Mouse (Mus musculus): ENCODE data around the gene Sfxn3. TPM values are rescaled to one million over a fixed set of nuclear protein-coding genes. Genes with fewer than 3 reads are reported as not detected.

The Sfxn3 gene
- 6.3 and 6.8 TPM in 2 replicates for polyA plus RNA-seq (2014; fragmentation: Nextera tagmentation; extraction: Ambion mirVana)

DNA sequence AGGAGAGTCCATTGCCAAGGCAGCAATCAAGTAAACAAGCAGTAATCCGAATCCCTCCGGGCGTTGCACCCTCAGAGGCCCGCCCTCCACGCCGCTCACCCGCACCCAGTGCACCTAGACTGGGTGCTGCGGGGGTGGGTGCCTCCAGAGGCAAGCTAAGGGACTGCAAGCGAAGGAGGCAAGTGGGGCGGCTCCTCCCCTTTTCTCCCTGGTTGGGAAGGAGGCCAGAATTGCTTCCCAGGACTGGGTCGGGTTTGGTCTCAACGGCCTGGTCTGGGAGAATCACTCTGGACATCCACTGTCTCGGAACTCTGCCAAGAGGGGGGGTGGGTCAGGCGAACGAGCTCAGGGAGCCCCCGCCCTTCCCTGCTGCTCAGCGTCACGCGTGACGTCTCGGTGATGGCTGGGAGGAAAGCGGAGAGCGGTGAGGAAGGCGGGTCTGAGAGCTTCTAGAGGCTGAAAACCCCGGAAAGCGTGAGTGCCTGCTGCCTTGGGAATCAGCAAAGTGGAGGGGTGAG is at the start of gene Sfxn3:
Gene Sfxn3 (plus strand): TSS at position 87 of the 518 bp plus-strand sequence.
- H3K4me3 ChIP-seq (ENCODE audit: low read depth, low read length): peak within 1 kb of the TSS; percentile 56
- H3K27ac ChIP-seq (ENCODE audit: low read depth, low read length): peak within 1 kb of the TSS; percentile 75
- H3K9ac ChIP-seq (ENCODE audit: low read depth, low read length): peak within 1 kb of the TSS; percentile 64
- peaks cover 20% of the 10 kb centered on the region for H3K4me1 ChIP-seq (replicated peaks; ENCODE audit: control insufficient read depth, insufficient read depth, low read length)
- DNase-seq (ENCODE audit: low spot score) (peak; percentile 79), ATAC-seq (replicated peaks; ENCODE audit: low FRiP score) (peak; percentile 84)
- H3K27me3 ChIP-seq (replicated peaks; ENCODE audit: control insufficient read depth, insufficient read depth, low read length): peaks cover 43% of the 10 kb centered on the region
- 2% methylated on average over 26 of the region's 26 CpGs for WGBS
- no peaks in the 10 kb centered on the region for H3K9me3 ChIP-seq (ENCODE audit: control insufficient read depth, low read length)
- peak within 1 kb of the TSS; percentile 93 for H3K4me2 ChIP-seq
- no peaks in the 10 kb centered on the region for H3K36me3 ChIP-seq (ENCODE audit: control insufficient read depth, insufficient read depth, low read length)

DNA sequence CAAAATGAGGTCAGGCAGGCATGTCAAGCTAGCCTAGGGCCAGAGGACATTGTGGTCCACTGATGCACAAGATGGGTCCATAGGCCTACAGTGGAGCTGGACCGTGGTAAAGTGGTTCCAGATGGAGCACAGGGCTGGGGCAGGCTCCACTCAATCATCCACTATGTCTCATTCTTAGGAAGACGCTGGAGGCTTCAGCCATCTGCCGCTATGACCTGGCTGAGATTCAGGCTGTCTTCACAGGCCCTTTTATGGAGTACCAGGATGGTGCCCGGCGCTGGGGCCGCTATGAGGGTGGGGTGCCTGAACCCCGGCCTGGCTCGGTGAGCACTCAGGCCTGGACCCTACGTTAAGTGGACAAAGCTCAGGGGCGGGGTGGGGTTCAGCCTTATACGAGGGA is 49.5 kb upstream of the Sfxn3 start:
- H3K9ac ChIP-seq (ENCODE audit: low read depth, low read length): no peak overlapping the region
- H3K27ac ChIP-seq (ENCODE audit: low read depth, low read length): no peak overlapping the region

DNA sequence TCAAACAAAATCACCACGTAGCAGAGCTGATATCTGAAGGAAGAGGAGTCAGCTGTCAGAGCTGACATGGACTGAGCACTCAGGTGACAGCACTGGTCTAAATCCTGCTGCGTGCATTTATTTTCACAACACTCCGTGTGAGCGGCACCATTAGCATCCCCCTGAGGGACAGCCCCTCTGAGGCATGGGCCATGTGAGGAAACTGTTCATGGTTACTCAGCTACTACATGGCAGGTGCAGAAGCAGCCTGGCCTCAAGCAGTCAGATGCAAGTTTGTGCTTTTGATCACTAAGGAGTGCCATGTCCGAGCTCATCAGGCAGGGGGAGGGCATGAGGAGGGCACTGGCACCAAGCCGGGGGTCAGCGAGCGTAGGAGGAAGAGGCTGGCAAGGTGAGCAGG is 47.7 kb upstream of the Sfxn3 start:
- WGBS: 84% methylated on average over 8 of the region's 8 CpGs
- H3K9me3 ChIP-seq (ENCODE audit: control insufficient read depth, low read length): no peaks in the 10 kb centered on the region
- no peak overlapping the region for H3K27ac ChIP-seq (ENCODE audit: low read depth, low read length)
- ATAC-seq (replicated peaks; ENCODE audit: low FRiP score): no peak
- H3K4me2 ChIP-seq: no peak overlapping the region
- peaks cover 14% of the 10 kb centered on the region; the same call in 1 of the 2 replicates for H3K36me3 ChIP-seq (ENCODE audit: control insufficient read depth, insufficient read depth, low read length)
- no peak for DNase-seq (ENCODE audit: low spot score)
- no peak overlapping the region for H3K4me3 ChIP-seq (ENCODE audit: low read depth, low read length)
- H3K9ac ChIP-seq (ENCODE audit: low read depth, low read length): no peak overlapping the region
- peaks cover 3% of the 10 kb centered on the region; the same call in 1 of the 2 replicates for H3K4me1 ChIP-seq (replicated peaks; ENCODE audit: control insufficient read depth, insufficient read depth, low read length)
- H3K27me3 ChIP-seq (replicated peaks; ENCODE audit: control insufficient read depth, insufficient read depth, low read length): no peaks in the 10 kb centered on the region

More for the DNA sequence above, 49.5 kb upstream of the Sfxn3 start:
- WGBS: 83% methylated on average over 11 of the region's 11 CpGs
- Histone ChIP-seq H3K36me3 (ENCODE audit: control insufficient read depth, insufficient read depth, low read length) (peaks cover 8% of the 10 kb centered on the region; the same call in 1 of the 2 replicates), H3K4me1 (replicated peaks; ENCODE audit: control insufficient read depth, insufficient read depth, low read length) (peaks cover 3% of the 10 kb centered on the region; the same call in 1 of the 2 replicates), H3K4me2 (no peak overlapping the region), H3K9me3 (ENCODE audit: control insufficient read depth, low read length) (no peaks in the 10 kb centered on the region), H3K27me3 (replicated peaks; ENCODE audit: control insufficient read depth, insufficient read depth, low read length) (no peaks in the 10 kb centered on the region), H3K4me3 (ENCODE audit: low read depth, low read length) (no peak overlapping the region)
- ATAC-seq (replicated peaks; ENCODE audit: low FRiP score): no peak
- DNase-seq (ENCODE audit: low spot score): no peak

DNA sequence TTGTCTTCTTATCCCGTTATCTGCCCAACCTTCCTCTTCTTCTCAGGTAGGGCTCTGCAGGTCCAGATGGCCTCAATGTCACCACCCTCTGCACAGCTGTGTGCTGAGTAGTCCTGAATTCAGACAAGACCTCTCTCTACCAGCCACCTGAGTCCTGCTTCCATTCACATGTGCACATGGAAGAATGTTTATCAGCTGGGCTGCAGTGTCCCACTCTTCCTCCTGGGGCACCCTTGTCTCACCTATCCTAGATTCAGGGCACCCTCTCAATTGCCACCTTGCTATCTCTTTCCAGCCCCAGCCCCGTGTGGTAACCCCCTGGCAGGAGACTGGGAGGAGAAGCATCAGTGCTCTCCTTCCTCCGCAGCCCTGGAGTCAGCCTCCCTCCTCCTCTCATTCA is 45.0 kb upstream of the Sfxn3 start:
- Histone ChIP-seq H3K9ac (ENCODE audit: low read depth, low read length) (no peak overlapping the region), H3K27ac (ENCODE audit: low read depth, low read length) (no peak overlapping the region), H3K27me3 (replicated peaks; ENCODE audit: control insufficient read depth, insufficient read depth, low read length) (no peaks in the 10 kb centered on the region), H3K4me2 (no peak overlapping the region), H3K9me3 (ENCODE audit: control insufficient read depth, low read length) (no peaks in the 10 kb centered on the region), H3K4me1 (replicated peaks; ENCODE audit: control insufficient read depth, insufficient read depth, low read length) (peaks cover 11% of the 10 kb centered on the region), H3K36me3 (ENCODE audit: control insufficient read depth, insufficient read depth, low read length) (peaks cover 16% of the 10 kb centered on the region), H3K4me3 (ENCODE audit: low read depth, low read length) (no peak overlapping the region)
- no peak for DNase-seq (ENCODE audit: low spot score)
- 62% methylated on average over 3 of the region's 3 CpGs for WGBS
- ATAC-seq (replicated peaks; ENCODE audit: low FRiP score): no peak

DNA sequence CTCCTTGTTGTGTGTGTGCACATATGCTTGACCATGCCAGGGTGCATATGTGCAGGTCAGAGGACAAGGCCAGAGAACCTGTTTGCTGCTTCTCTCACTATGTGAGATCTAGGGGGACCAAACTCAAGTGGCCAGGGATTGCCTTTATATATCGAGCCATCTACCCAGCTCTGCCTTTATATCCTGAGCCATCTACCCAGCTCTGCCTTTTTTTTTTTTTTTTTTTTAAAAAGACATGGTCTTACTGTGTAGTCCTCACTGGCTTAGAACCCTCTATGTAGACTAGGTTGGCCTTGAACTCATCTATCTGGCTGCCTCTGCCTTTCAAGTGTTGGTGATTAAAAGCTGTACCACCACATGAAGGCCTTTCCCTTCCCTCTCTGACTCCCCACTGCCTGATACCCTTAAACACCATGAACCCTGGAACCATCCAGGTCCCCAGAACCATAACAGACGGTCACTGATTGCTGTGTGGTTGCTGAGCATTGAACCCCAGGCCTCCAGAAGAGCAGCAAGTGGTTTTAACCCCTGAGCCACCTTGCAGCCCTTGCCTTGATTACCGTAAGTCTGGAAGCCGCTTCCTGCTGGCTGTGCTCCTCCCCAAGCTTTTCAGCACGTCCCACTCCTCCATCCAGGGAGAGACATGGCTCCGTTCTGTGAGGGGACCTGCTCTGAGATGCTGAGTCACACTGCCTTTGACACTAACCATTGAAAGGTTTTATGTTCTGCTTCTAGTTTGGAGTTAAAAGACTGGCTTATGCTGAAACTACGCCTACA is 43.4 kb upstream of the Sfxn3 start:
- WGBS: 91% methylated on average over 7 of the region's 7 CpGs
- Histone ChIP-seq H3K4me1 (replicated peaks; ENCODE audit: control insufficient read depth, insufficient read depth, low read length) (peaks cover 20% of the 10 kb centered on the region), H3K9me3 (ENCODE audit: control insufficient read depth, low read length) (no peaks in the 10 kb centered on the region), H3K4me2 (no peak overlapping the region), H3K4me3 (ENCODE audit: low read depth, low read length) (no peak overlapping the region), H3K27ac (ENCODE audit: low read depth, low read length) (no peak overlapping the region), H3K36me3 (ENCODE audit: control insufficient read depth, insufficient read depth, low read length) (peaks cover 27% of the 10 kb centered on the region), H3K27me3 (replicated peaks; ENCODE audit: control insufficient read depth, insufficient read depth, low read length) (no peaks in the 10 kb centered on the region), H3K9ac (ENCODE audit: low read depth, low read length) (no peak overlapping the region)
- no peak for ATAC-seq (replicated peaks; ENCODE audit: low FRiP score)
- no peak for DNase-seq (ENCODE audit: low spot score)

DNA sequence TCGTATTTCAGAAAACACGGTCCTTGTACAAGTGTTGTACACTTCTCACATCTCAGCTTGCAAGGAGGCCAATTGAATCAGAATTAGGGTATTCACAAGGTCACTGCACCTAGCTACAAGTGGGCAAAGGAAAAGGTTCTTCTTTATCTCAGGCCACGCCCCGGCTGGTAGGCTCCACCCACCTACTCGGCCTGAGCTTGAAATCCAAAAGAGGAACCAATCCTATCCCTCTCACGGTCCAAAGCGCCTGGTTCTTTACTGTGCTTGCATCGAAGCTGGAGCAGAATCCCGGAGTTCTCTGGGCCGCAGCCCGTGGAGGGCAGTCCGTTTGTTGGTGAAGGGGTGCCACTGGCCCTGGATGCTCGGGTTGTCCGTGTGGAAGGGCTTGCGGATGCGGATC is 41.9 kb upstream of the Sfxn3 start, which contains the start of gene Twnk:
Gene Twnk (plus strand): TSS at position 220 of the 400 bp plus-strand sequence.
- peak; percentile 47; the same call in 1 of the 2 replicates for ATAC-seq (replicated peaks; ENCODE audit: low FRiP score)
- H3K9ac ChIP-seq (ENCODE audit: low read depth, low read length): peak within 1 kb of the TSS; percentile 82
- peaks cover 20% of the 10 kb centered on the region for H3K4me1 ChIP-seq (replicated peaks; ENCODE audit: control insufficient read depth, insufficient read depth, low read length)
- peak within 1 kb of the TSS; percentile 96 for H3K4me3 ChIP-seq (ENCODE audit: low read depth, low read length)
- H3K36me3 ChIP-seq (ENCODE audit: control insufficient read depth, insufficient read depth, low read length): peaks cover 35% of the 10 kb centered on the region
- H3K27me3 ChIP-seq (replicated peaks; ENCODE audit: control insufficient read depth, insufficient read depth, low read length): no peaks in the 10 kb centered on the region
- no peaks in the 10 kb centered on the region for H3K9me3 ChIP-seq (ENCODE audit: control insufficient read depth, low read length)
- DNase-seq (ENCODE audit: low spot score): peak; percentile 76
- H3K4me2 ChIP-seq: peak within 1 kb of the TSS; percentile 87
- peak within 1 kb of the TSS; percentile 63 for H3K27ac ChIP-seq (ENCODE audit: low read depth, low read length)
- WGBS: 9% methylated on average over 16 of the region's 16 CpGs

DNA sequence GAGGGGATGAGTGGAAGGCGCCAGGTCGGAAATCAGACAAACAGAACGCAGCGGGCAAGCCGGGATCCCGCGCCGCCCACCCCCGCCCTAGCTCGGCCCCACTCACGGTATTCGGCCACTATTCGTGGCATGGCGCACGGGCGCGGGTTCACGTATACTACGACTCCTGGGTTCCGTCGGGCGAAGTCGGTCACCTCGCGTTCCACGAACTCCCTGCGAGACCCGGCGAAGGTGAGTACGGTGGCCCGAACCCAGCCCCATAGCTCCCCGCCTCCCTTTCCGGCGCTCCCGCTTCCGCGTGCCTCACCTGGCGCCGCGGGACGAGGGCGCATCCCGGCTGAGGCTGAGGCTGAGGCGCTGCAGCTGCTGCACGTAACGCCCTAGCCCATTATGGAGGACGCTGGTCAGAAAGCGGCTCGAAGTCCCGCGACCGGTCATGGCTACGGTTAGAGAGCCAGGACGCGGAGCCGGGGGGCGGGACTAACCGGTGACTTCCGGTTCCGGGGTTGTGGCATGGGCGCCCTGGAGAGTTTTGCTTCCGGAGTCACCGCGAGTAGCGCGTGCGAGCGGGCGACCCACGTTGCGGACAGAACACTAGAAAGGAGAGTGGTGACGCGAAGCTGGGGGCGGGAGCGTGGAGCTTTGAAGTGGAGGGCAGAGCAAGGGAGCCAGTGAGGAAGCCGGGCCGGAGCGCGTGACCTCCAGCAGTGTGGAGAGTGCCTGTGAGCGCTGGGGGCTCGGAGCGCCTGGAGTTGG is 41.2 kb upstream of the Sfxn3 start, which contains the start of gene Mrpl43:
Gene Mrpl43 (minus strand): TSS at position 486 of the 756 bp plus-strand sequence.
- ATAC-seq (replicated peaks; ENCODE audit: low FRiP score): peak; percentile 90
- DNase-seq (ENCODE audit: low spot score): peak; percentile 97
- Histone ChIP-seq H3K4me2 (peak within 1 kb of the TSS; percentile 87), H3K9me3 (ENCODE audit: control insufficient read depth, low read length) (no peaks in the 10 kb centered on the region), H3K36me3 (ENCODE audit: control insufficient read depth, insufficient read depth, low read length) (peaks cover 37% of the 10 kb centered on the region), H3K27me3 (replicated peaks; ENCODE audit: control insufficient read depth, insufficient read depth, low read length) (no peaks in the 10 kb centered on the region), H3K4me1 (replicated peaks; ENCODE audit: control insufficient read depth, insufficient read depth, low read length) (peaks cover 20% of the 10 kb centered on the region), H3K27ac (ENCODE audit: low read depth, low read length) (peak within 1 kb of the TSS; percentile 63), H3K9ac (ENCODE audit: low read depth, low read length) (peak within 1 kb of the TSS; percentile 82), H3K4me3 (ENCODE audit: low read depth, low read length) (peak within 1 kb of the TSS; percentile 96)
- WGBS: under 1% methylated on average over 82 of the region's 82 CpGs

DNA sequence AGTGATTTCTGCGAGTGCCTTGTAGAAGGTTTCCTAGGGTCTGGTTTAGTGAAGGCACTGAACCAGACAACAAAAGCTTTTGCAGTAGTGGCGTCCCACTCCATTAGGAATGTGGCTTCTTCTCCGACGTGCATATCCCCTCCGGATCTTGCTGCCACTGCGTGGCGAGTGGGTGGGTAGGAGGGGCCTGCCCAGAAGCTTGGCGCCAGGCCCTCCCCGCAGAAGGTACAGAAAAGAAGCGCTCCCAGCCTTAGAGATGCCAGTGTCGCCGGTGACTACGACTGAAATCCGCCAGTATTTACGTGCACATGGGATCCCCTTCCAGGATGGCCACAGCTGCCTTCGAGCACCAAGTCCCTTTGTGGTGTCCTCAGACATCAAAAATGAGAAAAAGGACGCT is 40.3 kb upstream of the Sfxn3 start:
- peak overlapping the region; percentile 96 for H3K4me3 ChIP-seq (ENCODE audit: low read depth, low read length)
- H3K9me3 ChIP-seq (ENCODE audit: control insufficient read depth, low read length): no peaks in the 10 kb centered on the region
- ATAC-seq (replicated peaks; ENCODE audit: low FRiP score) (no peak), DNase-seq (ENCODE audit: low spot score) (no peak)
- 29% methylated on average over 17 of the region's 17 CpGs for WGBS
- H3K27me3 ChIP-seq (replicated peaks; ENCODE audit: control insufficient read depth, insufficient read depth, low read length): no peaks in the 10 kb centered on the region
- H3K36me3 ChIP-seq (ENCODE audit: control insufficient read depth, insufficient read depth, low read length): peaks cover 41% of the 10 kb centered on the region
- H3K4me1 ChIP-seq (replicated peaks; ENCODE audit: control insufficient read depth, insufficient read depth, low read length): peaks cover 20% of the 10 kb centered on the region
- H3K27ac ChIP-seq (ENCODE audit: low read depth, low read length): peak overlapping the region; percentile 55; the same call in 1 of the 2 replicates
- H3K9ac ChIP-seq (ENCODE audit: low read depth, low read length): peak overlapping the region; percentile 82
- H3K4me2 ChIP-seq: peak overlapping the region; percentile 87

Measured in liver, embryonic 11.5 days (tissue).